Mouse (Mus musculus): ENCODE measurements around the gene Adipor2.

DNA sequence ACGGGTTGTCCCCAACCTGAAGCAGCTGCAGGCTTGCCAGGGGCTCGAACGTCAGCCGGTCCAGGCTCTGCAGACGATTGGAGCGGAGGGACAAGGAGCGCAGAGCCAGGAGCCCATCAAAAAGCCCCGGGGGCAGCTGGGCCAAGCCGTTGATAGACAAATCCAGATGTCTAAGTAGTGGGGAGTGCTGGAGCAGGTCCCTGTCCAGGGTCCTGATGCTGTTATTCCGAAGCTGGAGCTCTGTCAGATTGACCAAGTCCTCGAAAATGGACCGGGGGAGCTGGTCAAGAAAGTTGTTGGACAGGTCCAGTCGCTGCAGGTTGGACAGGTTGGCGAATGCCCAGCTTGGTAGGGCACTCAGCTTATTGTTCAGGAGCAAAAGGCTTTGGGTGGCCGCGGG is 97.0 kb downstream of the Adipor2 start:
- TF ChIP-seq CTCF (IDR thresholded peaks at IDR 0.05; ENCODE audit: extremely low read depth, insufficient read depth, low read length), result no peak
- TF ChIP-seq POLR2A (IDR thresholded peaks at IDR 0.05; ENCODE audit: extremely low read depth, insufficient read depth, low read length), result no peak

All from cortical plate, adult 2 months (tissue).